Mouse (Mus musculus): ENCODE results near the gene Mocs1. TPM values are rescaled to one million over a fixed set of nuclear protein-coding genes. Genes with fewer than 3 reads are reported as not detected.

The Mocs1 gene
- 6.1 and 8.5 TPM in 2 replicates for polyA plus RNA-seq (2015; fragmentation: Nextera tagmentation; extraction: Ambion mirVana)

GRCm38 (mm10) chr17:49428239-49428688, at the start of gene Mocs1:
Gene Mocs1, plus strand, starts transcription at chr17:49428362.
- DNase-seq (peak; percentile 92), ATAC-seq (ENCODE audit: low read depth) (peak; percentile 96)
- H3K4me1 ChIP-seq (replicated peaks): peaks cover 51% of the 10 kb centered on the region
- H3K27ac ChIP-seq: peak within 1 kb of the TSS; percentile 95
- H3K9ac ChIP-seq: peak within 1 kb of the TSS; percentile 99
- no peaks in the 10 kb centered on the region for H3K9me3 ChIP-seq (replicated peaks)
- no peaks in the 10 kb centered on the region for H3K27me3 ChIP-seq
- H3K4me3 ChIP-seq (replicated peaks): peak within 1 kb of the TSS; percentile 94
- H3K4me2 ChIP-seq: peak within 1 kb of the TSS; percentile 85
- H3K36me3 ChIP-seq: peaks cover 8% of the 10 kb centered on the region
- WGBS (ENCODE audit: insufficient replicate concordance): under 1% methylated on average over 28 of the region's 28 CpGs

GRCm38 (mm10) chr17:49379645-49380044, 48.5 kb upstream of the Mocs1 start:
- Histone ChIP-seq H3K4me1 (replicated peaks) (no peaks in the 10 kb centered on the region), H3K9me3 (replicated peaks) (no peaks in the 10 kb centered on the region), H3K4me3 (replicated peaks) (no peak overlapping the region), H3K4me2 (no peak overlapping the region), H3K27ac (no peak overlapping the region), H3K36me3 (no peaks in the 10 kb centered on the region), H3K9ac (no peak overlapping the region), H3K27me3 (no peaks in the 10 kb centered on the region)
- 64% methylated on average over 4 of the region's 4 CpGs for WGBS (ENCODE audit: insufficient replicate concordance)
- ATAC-seq (ENCODE audit: low read depth) (no peak), DNase-seq (no peak)

DNA sequence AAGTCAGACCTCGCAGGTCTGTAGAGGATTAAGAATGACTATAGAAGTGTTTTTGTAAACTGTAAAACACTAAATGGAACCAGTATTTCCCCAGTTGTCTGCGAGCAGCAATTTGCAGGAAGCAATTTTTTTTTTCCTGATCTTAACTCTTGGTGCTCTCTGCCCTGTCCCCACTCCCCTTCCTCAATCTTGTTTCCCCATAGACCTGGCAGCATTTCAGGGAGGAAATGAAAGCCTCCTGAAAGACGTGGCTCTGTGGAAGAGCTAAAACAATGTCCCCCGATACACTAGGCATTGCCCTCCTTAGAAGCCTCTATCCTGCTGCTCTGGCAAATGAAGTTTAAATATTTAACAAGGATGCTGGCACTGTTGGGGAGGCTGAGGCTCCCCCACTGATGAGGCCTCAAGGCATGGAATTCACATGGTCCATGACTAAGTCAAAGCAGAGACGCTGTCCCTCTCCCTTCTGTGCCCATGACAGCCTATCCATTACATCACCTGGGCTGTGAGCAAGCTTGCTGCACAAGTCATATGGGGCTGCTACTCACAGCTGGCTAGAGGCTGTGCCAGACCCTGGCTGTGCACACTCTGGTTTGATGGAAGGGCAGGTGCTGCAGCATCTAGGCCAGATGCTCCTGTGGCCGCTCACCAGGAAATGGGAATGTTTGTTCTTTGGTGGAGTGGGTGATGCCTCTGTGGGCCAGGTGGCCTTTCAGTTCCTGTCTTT, 43.8 kb upstream of the Mocs1 start:
- Histone ChIP-seq H3K4me3 (replicated peaks) (no peak overlapping the region), H3K27me3 (no peaks in the 10 kb centered on the region), H3K36me3 (no peaks in the 10 kb centered on the region), H3K4me1 (replicated peaks) (no peaks in the 10 kb centered on the region), H3K27ac (no peak overlapping the region), H3K9ac (no peak overlapping the region), H3K4me2 (no peak overlapping the region), H3K9me3 (replicated peaks) (peaks cover 3% of the 10 kb centered on the region; the same call in 1 of the 2 replicates)
- WGBS (ENCODE audit: insufficient replicate concordance): 33% methylated on average over 6 of the region's 6 CpGs
- ATAC-seq (ENCODE audit: low read depth): no peak
- no peak for DNase-seq

DNA sequence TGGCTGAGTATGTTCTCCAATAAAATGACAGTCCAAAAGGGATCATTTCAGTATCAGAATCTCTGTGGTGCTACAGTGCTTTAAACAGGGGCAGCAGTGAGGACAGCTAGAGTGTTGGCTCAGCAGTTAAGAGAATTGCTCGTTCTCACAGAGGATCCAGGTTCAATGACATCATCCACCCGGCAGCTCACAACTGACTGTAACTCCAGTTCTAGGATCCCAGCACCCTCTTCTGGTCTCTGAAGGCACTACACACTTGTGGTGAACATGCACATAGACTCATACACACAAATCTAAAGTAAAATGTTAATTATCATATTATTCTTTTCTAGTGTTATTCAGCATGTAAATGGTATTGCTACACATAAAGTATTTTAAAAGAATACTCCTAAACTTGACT, 40.4 kb upstream of the Mocs1 start:
- no peak overlapping the region for H3K9ac ChIP-seq
- H3K27ac ChIP-seq: no peak overlapping the region
- DNase-seq: no peak
- H3K4me1 ChIP-seq (replicated peaks): no peaks in the 10 kb centered on the region
- no peaks in the 10 kb centered on the region for H3K27me3 ChIP-seq
- no peaks in the 10 kb centered on the region for H3K36me3 ChIP-seq
- H3K9me3 ChIP-seq (replicated peaks): peaks cover 3% of the 10 kb centered on the region; the same call in 1 of the 2 replicates
- H3K4me2 ChIP-seq: no peak overlapping the region
- 71% methylated on average over 2 of the region's 2 CpGs for WGBS (ENCODE audit: insufficient replicate concordance)
- H3K4me3 ChIP-seq (replicated peaks): no peak overlapping the region
- no peak for ATAC-seq (ENCODE audit: low read depth)

DNA sequence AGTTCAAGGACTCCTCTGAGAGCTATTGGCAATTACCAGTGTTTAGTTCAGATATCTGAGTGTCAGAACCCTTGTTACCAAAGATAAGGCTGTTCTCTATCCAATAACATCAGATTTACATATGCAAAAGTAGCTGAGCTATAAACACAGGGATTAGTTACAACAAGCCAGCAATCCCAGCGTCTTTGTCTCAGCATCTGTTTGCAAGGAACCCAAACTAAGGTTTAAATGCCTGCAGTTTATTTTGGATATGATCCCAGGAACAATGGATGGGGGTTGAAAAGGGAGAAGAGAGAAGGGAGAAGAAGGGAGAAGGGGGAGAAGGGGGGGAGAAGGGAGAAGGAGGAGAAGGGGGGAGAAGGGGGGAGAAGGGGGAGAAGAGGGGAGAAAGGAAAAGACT, 35.4 kb upstream of the Mocs1 start:
- DNase-seq: no peak
- Histone ChIP-seq H3K4me1 (replicated peaks) (no peaks in the 10 kb centered on the region), H3K9ac (no peak overlapping the region), H3K27me3 (no peaks in the 10 kb centered on the region), H3K9me3 (replicated peaks) (peaks cover under 1% of the 10 kb centered on the region; the same call in 1 of the 2 replicates), H3K36me3 (no peaks in the 10 kb centered on the region), H3K27ac (no peak overlapping the region), H3K4me3 (replicated peaks) (no peak overlapping the region), H3K4me2 (no peak overlapping the region)
- WGBS (ENCODE audit: insufficient replicate concordance): 7% methylated on average over 1 of the region's 1 CpGs
- ATAC-seq (ENCODE audit: low read depth): no peak

- no peaks in the 10 kb centered on the region for H3K4me1 ChIP-seq (replicated peaks)
- no peak for DNase-seq
- no peak for ATAC-seq (ENCODE audit: low read depth)
Measured at GRCm38 (mm10) chr17:49394836-49395235, 33.3 kb upstream of the Mocs1 start.

DNA sequence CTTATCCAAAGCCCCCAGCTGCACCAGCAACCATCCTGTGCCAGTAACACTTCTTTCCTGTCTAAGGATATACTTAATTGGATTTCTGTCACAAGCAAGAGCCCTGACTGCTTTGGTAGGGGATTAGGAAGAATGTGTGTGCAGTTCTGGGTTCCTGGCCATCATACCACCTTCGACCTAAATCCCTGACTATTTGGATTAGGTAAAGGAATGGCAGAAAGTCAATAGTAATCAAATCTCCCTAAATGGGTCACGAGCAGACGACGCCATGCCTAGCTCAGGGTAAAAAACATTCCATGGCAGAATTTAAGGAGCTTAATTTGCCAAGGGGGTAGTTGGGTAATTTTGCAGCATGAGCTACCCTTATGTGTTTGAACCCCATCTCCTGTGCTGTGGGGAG, 28.6 kb upstream of the Mocs1 start:
- no peaks in the 10 kb centered on the region for H3K27me3 ChIP-seq
- H3K9ac ChIP-seq: no peak overlapping the region
- 57% methylated on average over 4 of the region's 4 CpGs for WGBS (ENCODE audit: insufficient replicate concordance)
- no peaks in the 10 kb centered on the region for H3K4me1 ChIP-seq (replicated peaks)
- H3K4me2 ChIP-seq: no peak overlapping the region
- no peak for DNase-seq
- H3K36me3 ChIP-seq: no peaks in the 10 kb centered on the region
- no peak for ATAC-seq (ENCODE audit: low read depth)
- H3K9me3 ChIP-seq (replicated peaks): no peaks in the 10 kb centered on the region
- H3K27ac ChIP-seq: no peak overlapping the region
- no peak overlapping the region for H3K4me3 ChIP-seq (replicated peaks)

More at GRCm38 (mm10) chr17:49394836-49395235, 33.3 kb upstream of the Mocs1 start:
- no peaks in the 10 kb centered on the region for H3K36me3 ChIP-seq
- H3K4me2 ChIP-seq: no peak overlapping the region
- H3K9me3 ChIP-seq (replicated peaks): no peaks in the 10 kb centered on the region
- no peak overlapping the region for H3K27ac ChIP-seq
- H3K9ac ChIP-seq: no peak overlapping the region
- H3K4me3 ChIP-seq (replicated peaks): no peak overlapping the region
- whole genome bisulfite sequencing (ENCODE audit: insufficient replicate concordance): 19% methylated on average over 1 of the region's 1 CpGs
- no peaks in the 10 kb centered on the region for H3K27me3 ChIP-seq

GRCm38 (mm10) chr17:49400130-49400529, 28.0 kb upstream of the Mocs1 start:
- Histone ChIP-seq H3K27me3 (no peaks in the 10 kb centered on the region), H3K4me3 (replicated peaks) (no peak overlapping the region), H3K4me2 (no peak overlapping the region), H3K9ac (no peak overlapping the region), H3K27ac (no peak overlapping the region), H3K9me3 (replicated peaks) (no peaks in the 10 kb centered on the region), H3K36me3 (no peaks in the 10 kb centered on the region), H3K4me1 (replicated peaks) (no peaks in the 10 kb centered on the region)
- WGBS (ENCODE audit: insufficient replicate concordance): 6% methylated on average over 2 of the region's 2 CpGs
- ATAC-seq (ENCODE audit: low read depth) (no peak), DNase-seq (peak; percentile 9)

DNA sequence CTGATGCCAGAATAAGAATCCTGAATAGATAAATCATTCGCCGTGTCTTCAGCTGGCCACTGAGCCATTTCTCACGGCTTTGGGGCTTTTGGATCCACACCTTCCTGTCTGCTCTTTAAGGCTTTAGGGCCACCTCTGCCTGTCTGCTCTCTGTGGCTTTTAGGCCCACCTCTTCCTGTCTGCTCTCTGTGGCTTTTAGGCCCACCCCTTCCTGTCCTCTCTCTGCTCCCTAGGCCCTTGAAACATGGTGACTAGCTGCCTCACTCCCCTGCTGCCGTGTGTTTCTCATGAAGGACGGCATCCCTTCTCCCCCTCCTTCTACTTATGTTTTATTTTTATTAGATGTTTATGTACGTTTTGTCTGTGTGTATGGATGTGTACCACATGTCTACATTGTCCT, 25.0 kb upstream of the Mocs1 start:
- no peak for ATAC-seq (ENCODE audit: low read depth)
- WGBS (ENCODE audit: insufficient replicate concordance): 46% methylated on average over 6 of the region's 6 CpGs

DNA sequence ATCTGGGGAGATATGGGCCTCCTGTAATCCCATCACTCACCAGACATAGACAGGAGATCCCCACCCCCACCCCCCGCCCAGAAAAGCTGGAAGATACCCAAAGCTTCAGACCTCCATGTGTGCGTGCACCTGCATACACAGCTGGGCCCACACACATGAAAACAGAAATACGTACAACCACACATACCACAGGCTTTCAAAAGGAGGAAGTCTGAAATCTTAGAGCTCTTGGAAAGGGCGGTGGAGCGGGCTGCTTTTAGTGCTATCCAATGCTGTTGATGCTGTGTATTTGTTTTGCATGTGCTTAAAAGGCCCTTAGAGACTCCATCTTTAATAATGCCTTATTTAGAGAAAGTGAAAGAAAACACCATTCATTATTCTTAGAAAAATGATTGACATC, 22.2 kb upstream of the Mocs1 start:
- no peak overlapping the region for H3K27ac ChIP-seq
- H3K9ac ChIP-seq: no peak overlapping the region
- H3K4me3 ChIP-seq (replicated peaks): no peak overlapping the region
- DNase-seq (no peak), ATAC-seq (ENCODE audit: low read depth) (no peak)
- 27% methylated on average over 5 of the region's 5 CpGs for WGBS (ENCODE audit: insufficient replicate concordance)
- no peaks in the 10 kb centered on the region for H3K36me3 ChIP-seq
- H3K9me3 ChIP-seq (replicated peaks): no peaks in the 10 kb centered on the region
- H3K4me1 ChIP-seq (replicated peaks): no peaks in the 10 kb centered on the region
- H3K27me3 ChIP-seq: no peaks in the 10 kb centered on the region
- no peak overlapping the region for H3K4me2 ChIP-seq

More for the DNA sequence above, 25.0 kb upstream of the Mocs1 start:
- Histone ChIP-seq H3K9me3 (replicated peaks) (no peaks in the 10 kb centered on the region), H3K27me3 (no peaks in the 10 kb centered on the region), H3K27ac (no peak overlapping the region), H3K36me3 (no peaks in the 10 kb centered on the region), H3K9ac (no peak overlapping the region), H3K4me2 (no peak overlapping the region), H3K4me1 (replicated peaks) (no peaks in the 10 kb centered on the region), H3K4me3 (replicated peaks) (no peak overlapping the region)
- DNase-seq: no peak

DNA sequence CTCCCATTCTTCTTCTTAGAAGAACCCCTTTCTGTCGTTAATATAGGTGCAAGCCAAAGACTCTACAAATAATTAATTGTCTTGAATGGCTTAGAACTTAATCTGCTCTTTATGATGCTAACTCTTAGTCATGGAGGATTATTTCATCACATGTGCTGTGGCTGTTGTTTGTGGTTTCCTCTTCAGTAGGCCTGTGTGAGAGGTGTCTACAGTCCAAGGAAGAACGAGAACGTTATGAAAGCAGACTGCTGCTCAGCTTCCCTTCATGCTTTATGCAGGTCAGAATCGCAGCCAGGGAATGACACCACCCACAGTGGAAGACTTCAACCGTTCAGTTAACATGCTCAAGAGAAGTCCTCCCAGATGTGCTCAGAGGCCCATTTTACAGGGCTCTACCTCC, 15.2 kb upstream of the Mocs1 start:
- H3K36me3 ChIP-seq: no peaks in the 10 kb centered on the region
- no peak overlapping the region for H3K4me2 ChIP-seq
- H3K27ac ChIP-seq: no peak overlapping the region
- H3K27me3 ChIP-seq: 0 out of 2 replicates have a peak, but pooled peaks cover 3% of the 10 kb centered on the region
- 43% methylated on average over 5 of the region's 5 CpGs for WGBS (ENCODE audit: insufficient replicate concordance)
- H3K4me1 ChIP-seq (replicated peaks): no peaks in the 10 kb centered on the region
- ATAC-seq (ENCODE audit: low read depth) (no peak), DNase-seq (no peak)
- H3K4me3 ChIP-seq (replicated peaks): no peak overlapping the region
- H3K9ac ChIP-seq: no peak overlapping the region
- no peaks in the 10 kb centered on the region for H3K9me3 ChIP-seq (replicated peaks)

DNA sequence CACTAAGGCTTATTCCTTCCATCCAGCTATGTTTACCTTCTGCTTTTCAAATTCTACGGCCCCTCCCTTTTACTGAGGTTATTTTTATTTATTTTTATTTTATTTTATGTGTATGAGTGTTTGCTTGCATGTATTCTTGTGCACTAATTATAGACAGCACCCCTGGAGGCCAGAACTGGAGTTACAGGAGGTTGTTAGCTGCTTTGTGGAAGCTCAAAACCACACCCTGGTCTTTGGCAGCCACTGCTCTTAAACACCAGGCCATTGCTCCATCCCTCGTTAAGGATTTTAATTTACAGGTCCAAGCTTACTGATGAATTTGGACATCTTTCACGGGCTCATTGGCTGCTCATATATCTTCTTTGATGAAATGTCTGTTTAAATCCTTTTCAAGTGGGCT, 14.6 kb upstream of the Mocs1 start:
- 49% methylated on average over 3 of the region's 3 CpGs for WGBS (ENCODE audit: insufficient replicate concordance)
- no peak overlapping the region for H3K9ac ChIP-seq
- no peak overlapping the region for H3K4me2 ChIP-seq
- H3K4me3 ChIP-seq (replicated peaks): no peak overlapping the region
- 0 out of 2 replicates have a peak, but pooled peaks cover 3% of the 10 kb centered on the region for H3K27me3 ChIP-seq
- DNase-seq: no peak
- H3K36me3 ChIP-seq: no peaks in the 10 kb centered on the region
- no peaks in the 10 kb centered on the region for H3K4me1 ChIP-seq (replicated peaks)
- no peaks in the 10 kb centered on the region for H3K9me3 ChIP-seq (replicated peaks)
- H3K27ac ChIP-seq: no peak overlapping the region
- no peak for ATAC-seq (ENCODE audit: low read depth)
